Mouse (Mus musculus) kidney, embryonic 16.5 days (tissue): ENCODE results near the gene Ptprd. TPM values are rescaled to one million over a fixed set of nuclear protein-coding genes. Genes with fewer than 3 reads are reported as not detected.
A peak's percentile ranks its signal among the peaks of the same experiment; 100 is the strongest.
"Not testable (repeated sequence)": the region's sequence is repeated elsewhere in the genome, so short reads cannot be mapped to it uniquely, and the experiment has no call there.

Source experiments
- ATAC-seq: fragments of 200-750 bp; cut with Nextera tagmentation; 2 replicates; pipeline ENCODE4 v1.8.0; 2017; ENCODE audit warnings: moderate TSS enrichment; ENCODE audit not compliant: low FRiP score, low TSS enrichment
- H3K27ac ChIP-seq: fragments of 300-500 bp; sonication (generic); 2 replicates; pipeline ENCODE4 v1.5.1; 2014; ENCODE audit warnings: low read length
- H3K27me3 ChIP-seq: fragments of 300-500 bp; sonication (generic); 2 replicates; pipeline ENCODE4 v1.6.1; 2014; ENCODE audit warnings: low read length, control low read depth, mixed read lengths; ENCODE audit not compliant: insufficient read depth
- H3K36me3 ChIP-seq: fragments of 300-500 bp; sonication (generic); 2 replicates; pipeline ENCODE4 v1.6.1; 2014; ENCODE audit warnings: low read length, control low read depth, mixed read lengths; ENCODE audit not compliant: insufficient read depth
- H3K4me1 ChIP-seq: fragments of 300-500 bp; sonication (generic); 2 replicates; pipeline ENCODE4 v1.6.1; 2014; ENCODE audit warnings: low read length, control low read depth, mixed read lengths; ENCODE audit not compliant: insufficient read depth
- H3K4me2 ChIP-seq: fragments of 300-500 bp; sonication (generic); replicated peaks from 2 replicates; pipeline ENCODE4 v1.6.1; 2014; ENCODE audit warnings: low read depth, low read length
- H3K4me3 ChIP-seq: fragments of 300-500 bp; sonication (generic); 2 replicates; pipeline ENCODE4 v1.5.1; 2014; ENCODE audit warnings: mild to moderate bottlenecking, low read length
- H3K9ac ChIP-seq: fragments of 300-500 bp; sonication (generic); replicated peaks from 2 replicates; pipeline ENCODE4 v1.6.1; 2014; ENCODE audit warnings: low read length
- H3K9me3 ChIP-seq: fragments of 300-500 bp; sonication (generic); 2 replicates; pipeline ENCODE4 v1.6.1; 2016; ENCODE audit warnings: low read length, control low read depth
- WGBS: fragments of 180-500 bp; shearing (Covaris S2); extraction: QIAGEN DNeasy Blood & Tissue Kit; methylation state at CpG from one replicate; pipeline ENCODE4 v1.1.7; 2014; 5-methylcytosine and 5-hydroxymethylcytosine counted together
- polyA plus RNA-seq: library from polyadenylated mRNA; unstranded; fragments of >200 nt; fragmentation: Nextera tagmentation; extraction: Ambion mirVana; gene quantifications from 2 replicates; pipeline ENCODE4 v1.2.1, GENCODE M21; 2015

Ptprd gene
- polyA plus RNA-seq, 1 experiment from 2014 or later = 20.9 TPM

DNA sequence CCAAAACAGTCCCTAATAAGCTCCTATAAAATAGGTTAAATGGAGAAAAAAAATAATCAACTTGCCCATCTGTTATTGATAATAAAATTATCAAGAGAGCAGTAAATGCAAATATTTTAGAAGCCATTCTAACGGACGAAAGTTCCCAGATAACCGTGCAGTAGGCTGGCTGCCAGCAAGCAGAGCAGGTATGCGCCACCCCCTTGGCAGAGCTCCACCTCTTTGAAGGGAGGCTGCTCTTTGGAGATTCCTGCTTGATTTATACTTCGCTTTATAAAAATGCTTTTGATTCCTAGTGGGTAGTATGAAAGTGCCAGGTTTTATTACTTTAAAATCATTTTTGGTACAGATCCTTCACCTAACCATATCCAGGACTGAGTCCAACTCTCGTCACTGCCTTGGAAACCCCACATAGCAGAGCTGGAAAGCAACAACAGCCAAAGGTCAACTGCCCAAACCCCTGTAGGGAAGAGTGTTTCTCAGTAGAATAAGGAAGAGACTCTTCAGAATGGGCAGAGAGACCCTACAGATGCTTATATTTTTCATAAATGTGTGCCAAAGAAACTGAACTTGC, 1770.9 kb downstream of the Ptprd start:
- Histone ChIP-seq H3K9me3 (no peaks in the 10 kb centered on the region), H3K27me3 (no peaks in the 10 kb centered on the region), H3K4me3 (no peak overlapping the region), H3K27ac (0 out of 2 replicates have a peak overlapping the region, but pooled peaks have one; percentile 34), H3K4me1 (peaks cover 24% of the 10 kb centered on the region), H3K4me2 (no peak overlapping the region), H3K9ac (no peak overlapping the region), H3K36me3 (no peaks in the 10 kb centered on the region)
- ATAC-seq = no peak
- 43% methylated on average over 6 of the region's 6 CpGs for WGBS

DNA sequence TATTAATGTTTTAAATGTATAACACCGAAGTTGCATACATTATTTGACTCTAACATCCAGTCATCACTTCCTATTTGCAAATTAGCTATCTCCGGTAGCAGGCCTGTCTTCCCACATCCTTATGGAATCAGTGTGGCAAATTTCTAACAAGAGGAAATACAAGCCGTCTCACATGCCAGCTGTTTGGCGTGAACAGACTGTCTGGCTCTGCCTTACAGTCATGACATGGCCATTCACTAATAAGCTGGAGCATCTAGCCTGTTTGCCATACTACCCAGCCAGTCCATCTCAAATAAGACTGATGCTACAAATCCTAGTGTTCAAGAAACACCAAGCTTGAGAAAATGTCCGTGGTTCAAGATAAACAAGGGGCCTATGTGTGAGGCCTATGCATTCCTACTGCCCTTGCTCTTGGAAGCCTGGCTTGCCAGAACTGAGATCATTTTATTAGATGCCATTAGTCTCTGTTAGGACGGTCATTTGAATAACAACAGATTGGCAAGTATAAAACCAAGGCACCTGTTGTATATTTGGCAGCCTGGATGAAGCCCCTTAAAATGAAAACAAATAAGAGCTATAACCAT, 1773.2 kb downstream of the Ptprd start:
- no peaks in the 10 kb centered on the region for H3K27me3 ChIP-seq
- 70% methylated on average over 6 of the region's 6 CpGs for WGBS
- no peaks in the 10 kb centered on the region for H3K9me3 ChIP-seq
- no peak for ATAC-seq
- no peak overlapping the region for H3K9ac ChIP-seq
- no peak overlapping the region for H3K27ac ChIP-seq
- no peak overlapping the region for H3K4me2 ChIP-seq
- no peak overlapping the region for H3K4me3 ChIP-seq
- H3K36me3 ChIP-seq = no peaks in the 10 kb centered on the region
- H3K4me1 ChIP-seq = peaks cover 12% of the 10 kb centered on the region

DNA sequence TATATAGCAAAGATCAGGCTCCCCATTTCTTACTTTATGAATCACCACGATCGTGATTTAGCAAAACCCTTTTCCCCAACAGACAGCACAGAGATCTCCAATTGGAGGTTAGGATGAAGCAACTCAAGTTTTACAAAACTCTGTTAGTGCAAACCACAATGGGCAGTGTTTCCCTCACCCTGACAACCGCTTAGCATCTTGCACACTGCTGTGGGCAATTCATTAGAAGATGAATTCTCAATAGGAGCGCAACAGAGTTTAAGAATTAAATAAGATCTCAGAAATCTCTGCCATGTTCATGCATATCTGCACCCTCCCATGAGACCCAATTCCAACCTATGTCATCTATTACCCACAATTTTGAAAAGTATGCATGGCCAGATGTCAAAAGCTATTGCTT, 1773.7 kb downstream of the Ptprd start:
- WGBS = 82% methylated on average over 4 of the region's 4 CpGs
- no peaks in the 10 kb centered on the region for H3K9me3 ChIP-seq
- no peaks in the 10 kb centered on the region for H3K36me3 ChIP-seq

DNA sequence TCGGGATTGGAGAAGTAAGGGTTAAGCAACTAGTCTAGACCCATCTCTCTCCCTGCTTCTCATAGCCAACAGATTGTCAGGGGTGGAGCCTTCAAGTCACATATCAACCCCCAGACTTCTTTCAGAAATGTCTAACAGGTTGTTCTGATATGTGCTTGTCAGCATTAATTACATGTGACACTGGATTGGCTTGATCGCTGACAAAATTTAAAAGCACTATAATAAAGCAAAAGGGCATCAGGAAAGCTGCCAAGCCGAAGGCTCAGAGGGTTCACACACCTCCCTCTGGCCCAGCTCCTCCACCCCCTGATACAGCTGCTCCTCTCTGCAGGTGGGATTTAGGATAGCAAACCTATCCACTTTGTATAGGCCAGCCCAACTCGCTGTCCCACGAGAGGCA, 1775.8 kb downstream of the Ptprd start:
- Histone ChIP-seq H3K9ac (no peak overlapping the region), H3K36me3 (no peaks in the 10 kb centered on the region), H3K27ac (no peak overlapping the region), H3K4me3 (no peak overlapping the region), H3K27me3 (no peaks in the 10 kb centered on the region), H3K9me3 (no peaks in the 10 kb centered on the region), H3K4me2 (no peak overlapping the region), H3K4me1 (peaks cover 6% of the 10 kb centered on the region)
- WGBS = 63% methylated on average over 5 of the region's 5 CpGs
- ATAC-seq = no peak

More for the DNA sequence above, 1773.7 kb downstream of the Ptprd start:
- ATAC-seq = no peak
- no peak overlapping the region for H3K4me2 ChIP-seq
- no peak overlapping the region for H3K4me3 ChIP-seq
- H3K4me1 ChIP-seq = peaks cover 8% of the 10 kb centered on the region
- H3K27me3 ChIP-seq = no peaks in the 10 kb centered on the region
- no peak overlapping the region for H3K9ac ChIP-seq
- no peak overlapping the region for H3K27ac ChIP-seq

GRCm38 (mm10) chr4:76429769-76430168, 1782.0 kb downstream of the Ptprd start:
- Histone ChIP-seq H3K36me3 (no peaks in the 10 kb centered on the region), H3K27ac (peak overlapping the region; percentile 7; the same call in 1 of the 2 replicates), H3K9ac (no peak overlapping the region), H3K9me3 (no peaks in the 10 kb centered on the region), H3K4me2 (no peak overlapping the region), H3K4me3 (no peak overlapping the region), H3K4me1 (peaks cover 8% of the 10 kb centered on the region; the same call in 1 of the 2 replicates), H3K27me3 (no peaks in the 10 kb centered on the region)
- 29% methylated on average over 3 of the region's 3 CpGs for whole genome bisulfite sequencing
- peak; percentile 54; the same call in 1 of the 2 replicates for ATAC-seq

GRCm38 (mm10) chr4:76427036-76427435, 1784.7 kb downstream of the Ptprd start:
- H3K9me3 ChIP-seq = not testable (repeated sequence)

DNA sequence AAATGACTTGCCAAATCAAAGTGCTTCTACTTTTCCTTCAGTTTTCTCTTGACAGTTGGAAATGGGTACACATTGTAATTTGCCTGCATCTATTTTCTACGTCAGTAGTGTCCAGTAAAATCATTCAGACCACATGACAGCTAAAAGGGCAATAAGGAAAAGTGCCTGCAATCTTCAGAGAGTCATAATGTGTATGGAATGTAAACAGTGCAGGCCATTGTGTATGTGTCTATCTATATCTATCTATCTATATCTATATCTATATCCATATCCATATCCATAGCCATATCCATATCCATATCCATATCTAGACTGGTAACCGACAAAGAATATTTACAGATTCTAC, 1786.6 kb downstream of the Ptprd start:
- H3K36me3 ChIP-seq = no peaks in the 10 kb centered on the region
- H3K4me3 ChIP-seq = no peak overlapping the region
- H3K27me3 ChIP-seq = no peaks in the 10 kb centered on the region
- no peak overlapping the region for H3K4me2 ChIP-seq
- no peak for ATAC-seq
- no peaks in the 10 kb centered on the region for H3K9me3 ChIP-seq
- H3K27ac ChIP-seq = peak overlapping the region; percentile 37; the same call in 1 of the 2 replicates
- 86% methylated on average over 2 of the region's 2 CpGs for WGBS
- H3K9ac ChIP-seq = no peak overlapping the region
- H3K4me1 ChIP-seq = peaks cover 12% of the 10 kb centered on the region; the same call in 1 of the 2 replicates

More at GRCm38 (mm10) chr4:76427036-76427435, 1784.7 kb downstream of the Ptprd start:
- not testable (repeated sequence) for H3K9ac ChIP-seq, H3K27me3 ChIP-seq, H3K27ac ChIP-seq, H3K4me2 ChIP-seq, H3K36me3 ChIP-seq, ATAC-seq, H3K4me3 ChIP-seq
- H3K4me1 ChIP-seq = peaks cover 12% of the 10 kb centered on the region; the same call in 1 of the 2 replicates
- WGBS = 57% methylated on average over 3 of the region's 3 CpGs

DNA sequence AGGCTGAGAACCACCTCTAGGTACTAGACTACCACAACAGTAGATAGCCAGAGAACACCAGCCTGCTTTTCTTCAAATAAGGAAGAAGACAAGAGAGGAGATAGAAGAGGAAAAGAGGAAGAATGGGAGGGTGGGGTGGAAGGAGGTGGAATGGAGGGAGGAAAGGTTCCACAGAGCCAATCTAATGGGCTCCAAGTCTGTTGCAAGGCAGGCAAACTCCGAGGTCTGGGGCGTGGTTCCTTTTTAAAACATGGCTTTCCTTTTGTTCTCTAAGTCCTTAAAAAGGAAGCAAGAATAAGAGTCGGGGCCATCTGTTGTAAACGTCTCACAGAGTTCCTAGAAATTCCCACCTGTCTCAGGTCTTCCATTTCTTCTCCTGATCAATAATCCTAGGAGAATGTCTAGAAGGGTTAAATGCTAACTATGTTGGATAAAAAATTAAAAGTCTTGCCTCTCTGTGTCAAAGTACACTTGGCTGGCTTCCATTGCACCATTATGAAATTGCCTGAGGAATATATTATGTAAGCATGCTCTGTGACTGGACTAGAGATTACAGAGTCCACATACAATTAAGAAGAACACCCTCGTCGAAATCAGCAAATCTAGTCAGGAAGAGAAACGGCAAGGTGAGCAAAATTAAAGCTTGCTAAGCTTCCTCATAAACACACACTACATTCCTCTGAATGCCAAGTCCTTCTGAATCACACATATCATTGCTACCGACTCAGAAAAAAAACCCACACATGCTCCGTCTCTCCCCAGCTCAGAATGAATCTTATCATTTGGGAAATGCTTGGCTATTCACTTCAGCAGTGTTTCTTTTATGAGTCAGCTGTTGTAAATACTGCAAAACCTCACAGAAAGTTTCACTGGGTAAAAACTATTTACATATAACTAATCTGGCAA, 1787.2 kb downstream of the Ptprd start:
- 62% methylated on average over 9 of the region's 9 CpGs for WGBS

DNA sequence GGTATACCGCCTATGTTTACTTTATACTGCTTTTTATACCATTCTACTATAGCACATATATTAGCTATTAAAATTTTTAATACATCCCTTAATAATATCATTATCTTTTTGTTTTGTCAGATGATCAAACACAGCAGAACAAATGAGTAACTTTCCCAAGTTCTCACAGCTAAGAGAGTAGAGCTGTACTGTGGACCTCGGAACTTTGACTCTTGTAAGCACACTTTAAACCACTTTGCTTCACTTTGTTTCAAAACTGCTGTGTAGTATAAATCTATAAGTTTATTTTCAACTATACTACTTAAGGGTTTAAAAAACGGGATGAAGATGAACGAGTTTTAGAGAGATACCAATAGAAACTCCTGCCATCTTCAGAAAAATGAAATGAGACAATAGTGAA, 1789.6 kb downstream of the Ptprd start:
- no peak overlapping the region for H3K4me3 ChIP-seq
- WGBS = 87% methylated on average over 4 of the region's 4 CpGs
- H3K27me3 ChIP-seq = no peaks in the 10 kb centered on the region
- H3K36me3 ChIP-seq = no peaks in the 10 kb centered on the region
- no peaks in the 10 kb centered on the region for H3K9me3 ChIP-seq
- H3K9ac ChIP-seq = no peak overlapping the region
- no peak overlapping the region for H3K27ac ChIP-seq
- 0 out of 2 replicates have a peak, but pooled peaks cover 4% of the 10 kb centered on the region for H3K4me1 ChIP-seq
- no peak for ATAC-seq
- no peak overlapping the region for H3K4me2 ChIP-seq

More for the DNA sequence above, 1787.2 kb downstream of the Ptprd start:
- peak overlapping the region; percentile 37 for H3K27ac ChIP-seq
- H3K4me2 ChIP-seq = 0 out of 2 replicates have a peak overlapping the region, but pooled peaks have one; percentile 18
- H3K4me3 ChIP-seq = no peak overlapping the region
- peak; percentile 54; the same call in 1 of the 2 replicates for ATAC-seq
- no peaks in the 10 kb centered on the region for H3K36me3 ChIP-seq
- H3K9ac ChIP-seq = no peak overlapping the region
- H3K9me3 ChIP-seq = no peaks in the 10 kb centered on the region
- H3K27me3 ChIP-seq = no peaks in the 10 kb centered on the region
- H3K4me1 ChIP-seq = 0 out of 2 replicates have a peak, but pooled peaks cover 6% of the 10 kb centered on the region
